Mouse (Mus musculus) hindbrain, embryonic 16.5 days (tissue): ENCODE results near the gene Pard3. TPM values are rescaled to one million over a fixed set of nuclear protein-coding genes. Genes with fewer than 3 reads are reported as not detected.

Source experiments
- ATAC-seq: fragments of 200-750 bp; cut with Nextera tagmentation; 2 replicates; pipeline ENCODE4 v1.8.0; 2017; ENCODE audit warnings: moderate TSS enrichment, moderate library complexity
- H3K27ac ChIP-seq: fragments of 300-500 bp; sonication (generic); 2 replicates; pipeline ENCODE4 v1.5.1; 2014; ENCODE audit warnings: low read depth, mild to moderate bottlenecking, control low read depth, low read length, moderate library complexity
- H3K27me3 ChIP-seq: fragments of 300-500 bp; sonication (generic); replicated peaks from 2 replicates; pipeline ENCODE4 v1.6.1; 2014; ENCODE audit warnings: low read length; ENCODE audit not compliant: control insufficient read depth, insufficient read depth
- H3K36me3 ChIP-seq: fragments of 300-500 bp; sonication (generic); 2 replicates; pipeline ENCODE4 v1.6.1; 2014; ENCODE audit warnings: mild to moderate bottlenecking, low read length, moderate library complexity, mixed read lengths; ENCODE audit not compliant: control insufficient read depth, insufficient read depth
- H3K4me1 ChIP-seq: fragments of 300-500 bp; sonication (generic); 2 replicates; pipeline ENCODE4 v1.6.1; 2014; ENCODE audit warnings: low read depth, low read length; ENCODE audit not compliant: control insufficient read depth, insufficient read depth
- H3K4me2 ChIP-seq: fragments of 300-500 bp; sonication (generic); 2 replicates; pipeline ENCODE4 v1.6.1; 2014; ENCODE audit warnings: mild to moderate bottlenecking, low read length, control low read depth, moderate library complexity
- H3K4me3 ChIP-seq: fragments of 300-500 bp; sonication (generic); 2 replicates; pipeline ENCODE4 v1.5.1; 2014; ENCODE audit warnings: mild to moderate bottlenecking, low read length, control low read depth, moderate library complexity
- H3K9ac ChIP-seq: fragments of 300-500 bp; sonication (generic); 2 replicates; pipeline ENCODE4 v1.6.1; 2014; ENCODE audit warnings: low read depth, mild to moderate bottlenecking, control low read depth, low read length, moderate library complexity
- H3K9me3 ChIP-seq: fragments of 300-500 bp; sonication (generic); 2 replicates; pipeline ENCODE4 v1.6.1; 2014; ENCODE audit warnings: mild to moderate bottlenecking, low read length, moderate library complexity; ENCODE audit not compliant: control insufficient read depth
- WGBS: fragments of 180-500 bp; shearing (Covaris S2); extraction: QIAGEN DNeasy Blood & Tissue Kit; methylation state at CpG from one replicate; pipeline ENCODE4 v1.1.7; 2014; 5-methylcytosine and 5-hydroxymethylcytosine counted together
- polyA plus RNA-seq: library from polyadenylated mRNA; unstranded; fragments of >200 nt; fragmentation: Nextera tagmentation; extraction: Ambion mirVana; gene quantifications from 2 replicates; pipeline ENCODE4 v1.2.1, GENCODE M21; 2015

The Pard3 gene
- polyA plus RNA-seq, 1 experiment from 2014 or later, result 12.1 TPM

- Histone ChIP-seq H3K9me3 (no peaks in the 10 kb centered on the region), H3K4me1 (peaks cover 15% of the 10 kb centered on the region), H3K9ac (no peak overlapping the region), H3K4me2 (no peak overlapping the region), H3K27me3 (no peaks in the 10 kb centered on the region), H3K36me3 (no peaks in the 10 kb centered on the region), H3K27ac (no peak overlapping the region), H3K4me3 (no peak overlapping the region)
- ATAC-seq, result no peak
- 79% methylated on average over 7 of the region's 7 CpGs for WGBS
Measured at GRCm38 (mm10) chr8:127076511-127076910, 12.8 kb downstream of the Pard3 start.

GRCm38 (mm10) chr8:127079244-127079805 lies 15.6 kb downstream of the Pard3 start:
- Histone ChIP-seq H3K9me3 (no peaks in the 10 kb centered on the region), H3K4me2 (no peak overlapping the region), H3K27me3 (no peaks in the 10 kb centered on the region), H3K9ac (no peak overlapping the region), H3K4me3 (no peak overlapping the region), H3K36me3 (no peaks in the 10 kb centered on the region), H3K4me1 (peaks cover 20% of the 10 kb centered on the region), H3K27ac (no peak overlapping the region)
- 53% methylated on average over 5 of the region's 5 CpGs for WGBS
- ATAC-seq, result no peak

GRCm38 (mm10) chr8:127081297-127081696 lies 17.6 kb downstream of the Pard3 start:
- H3K9me3 ChIP-seq, result no peaks in the 10 kb centered on the region
- no peak overlapping the region for H3K9ac ChIP-seq
- H3K27ac ChIP-seq, result no peak overlapping the region
- H3K4me1 ChIP-seq, result peaks cover 20% of the 10 kb centered on the region
- no peak for ATAC-seq
- no peaks in the 10 kb centered on the region for H3K36me3 ChIP-seq
- H3K27me3 ChIP-seq, result no peaks in the 10 kb centered on the region
- 91% methylated on average over 3 of the region's 3 CpGs for WGBS
- no peak overlapping the region for H3K4me2 ChIP-seq
- no peak overlapping the region for H3K4me3 ChIP-seq

GRCm38 (mm10) chr8:127082486-127082885 lies 18.8 kb downstream of the Pard3 start:
- ATAC-seq, result no peak
- H3K27ac ChIP-seq, result no peak overlapping the region
- H3K4me1 ChIP-seq, result peaks cover 20% of the 10 kb centered on the region
- 34% methylated on average over 2 of the region's 2 CpGs for WGBS
- no peaks in the 10 kb centered on the region for H3K36me3 ChIP-seq
- no peaks in the 10 kb centered on the region for H3K9me3 ChIP-seq
- H3K4me2 ChIP-seq, result no peak overlapping the region
- no peak overlapping the region for H3K9ac ChIP-seq
- H3K27me3 ChIP-seq, result no peaks in the 10 kb centered on the region
- no peak overlapping the region for H3K4me3 ChIP-seq

- H3K4me1 ChIP-seq, result peaks cover 20% of the 10 kb centered on the region
- no peak overlapping the region for H3K27ac ChIP-seq
- no peak overlapping the region for H3K4me3 ChIP-seq
- no peaks in the 10 kb centered on the region for H3K9me3 ChIP-seq
- no peak overlapping the region for H3K9ac ChIP-seq
- H3K4me2 ChIP-seq, result no peak overlapping the region
- no peak for ATAC-seq
- no peaks in the 10 kb centered on the region for H3K36me3 ChIP-seq
- WGBS, result 93% methylated on average over 6 of the region's 6 CpGs
- no peaks in the 10 kb centered on the region for H3K27me3 ChIP-seq
Measured at GRCm38 (mm10) chr8:127084565-127084964, 20.9 kb downstream of the Pard3 start.

GRCm38 (mm10) chr8:127087434-127087833 lies 23.7 kb downstream of the Pard3 start:
- WGBS, result 68% methylated on average over 1 of the region's 1 CpGs
- no peak overlapping the region for H3K4me3 ChIP-seq
- H3K4me2 ChIP-seq, result no peak overlapping the region
- no peaks in the 10 kb centered on the region for H3K9me3 ChIP-seq
- ATAC-seq, result no peak
- H3K4me1 ChIP-seq, result peaks cover 15% of the 10 kb centered on the region
- no peak overlapping the region for H3K27ac ChIP-seq
- H3K36me3 ChIP-seq, result no peaks in the 10 kb centered on the region
- H3K9ac ChIP-seq, result no peak overlapping the region
- no peaks in the 10 kb centered on the region for H3K27me3 ChIP-seq

GRCm38 (mm10) chr8:127088372-127088771 lies 24.7 kb downstream of the Pard3 start:
- Histone ChIP-seq H3K27me3 (no peaks in the 10 kb centered on the region), H3K27ac (no peak overlapping the region), H3K4me1 (peaks cover 16% of the 10 kb centered on the region), H3K36me3 (no peaks in the 10 kb centered on the region), H3K4me3 (no peak overlapping the region), H3K9ac (no peak overlapping the region), H3K4me2 (peak overlapping the region; percentile 25; the same call in 1 of the 2 replicates), H3K9me3 (no peaks in the 10 kb centered on the region)
- WGBS, result 26% methylated on average over 8 of the region's 9 CpGs
- no peak for ATAC-seq

- Histone ChIP-seq H3K27me3 (no peaks in the 10 kb centered on the region), H3K4me1 (peaks cover 16% of the 10 kb centered on the region), H3K4me2 (no peak overlapping the region), H3K9me3 (no peaks in the 10 kb centered on the region), H3K27ac (no peak overlapping the region), H3K4me3 (no peak overlapping the region), H3K9ac (no peak overlapping the region), H3K36me3 (no peaks in the 10 kb centered on the region)
- WGBS, result 36% methylated on average over 8 of the region's 8 CpGs
- no peak for ATAC-seq
Measured at GRCm38 (mm10) chr8:127089021-127089420, 25.3 kb downstream of the Pard3 start.

- no peak overlapping the region for H3K4me2 ChIP-seq
- ATAC-seq, result no peak
- H3K36me3 ChIP-seq, result no peaks in the 10 kb centered on the region
- H3K9me3 ChIP-seq, result no peaks in the 10 kb centered on the region
- H3K4me3 ChIP-seq, result no peak overlapping the region
- H3K4me1 ChIP-seq, result peaks cover 16% of the 10 kb centered on the region
- H3K27me3 ChIP-seq, result no peaks in the 10 kb centered on the region
- H3K9ac ChIP-seq, result no peak overlapping the region
- no peak overlapping the region for H3K27ac ChIP-seq
- 79% methylated on average over 4 of the region's 4 CpGs for WGBS
Measured at GRCm38 (mm10) chr8:127090435-127090834, 26.7 kb downstream of the Pard3 start.

GRCm38 (mm10) chr8:127091936-127092335 lies 28.2 kb downstream of the Pard3 start:
- H3K4me3 ChIP-seq, result no peak overlapping the region
- H3K27me3 ChIP-seq, result no peaks in the 10 kb centered on the region
- H3K9ac ChIP-seq, result no peak overlapping the region
- no peaks in the 10 kb centered on the region for H3K9me3 ChIP-seq
- no peak for ATAC-seq
- no peak overlapping the region for H3K4me2 ChIP-seq
- no peak overlapping the region for H3K27ac ChIP-seq
- H3K4me1 ChIP-seq, result peaks cover 16% of the 10 kb centered on the region
- WGBS, result 67% methylated on average over 3 of the region's 3 CpGs
- no peaks in the 10 kb centered on the region for H3K36me3 ChIP-seq
